Mouse (Mus musculus): Measurements from ENCODE around the gene Dbh.

Gene Dbh

GRCm38 (mm10) chr2:27166074-27166473 is 1.0 kb downstream of the Dbh start:
- DNase-seq = peak; percentile 41

- peak; percentile 48 for DNase-seq
Observed at GRCm38 (mm10) chr2:27166999-27167398, 2.0 kb downstream of the Dbh start.

DNA sequence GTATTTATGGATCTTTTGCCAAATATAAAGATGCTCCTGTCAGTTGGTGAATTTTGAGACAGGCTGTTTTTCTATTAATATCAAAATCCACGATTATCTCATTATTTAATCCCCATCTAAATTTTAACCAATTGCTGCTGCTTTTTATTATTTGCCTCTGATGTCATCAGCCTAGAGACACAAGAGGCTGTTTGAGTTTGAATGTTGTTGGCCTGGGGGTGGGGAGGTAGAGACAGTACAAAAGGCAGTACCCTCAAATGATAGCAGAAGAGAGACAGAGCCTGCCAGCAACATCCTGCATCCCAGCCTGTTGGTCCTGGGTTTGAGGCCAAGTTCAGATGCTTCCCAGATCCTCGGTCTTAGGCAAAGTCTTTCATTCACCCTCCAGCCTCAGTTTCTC is 9.2 kb downstream of the Dbh start:
- no peak for DNase-seq

DNA sequence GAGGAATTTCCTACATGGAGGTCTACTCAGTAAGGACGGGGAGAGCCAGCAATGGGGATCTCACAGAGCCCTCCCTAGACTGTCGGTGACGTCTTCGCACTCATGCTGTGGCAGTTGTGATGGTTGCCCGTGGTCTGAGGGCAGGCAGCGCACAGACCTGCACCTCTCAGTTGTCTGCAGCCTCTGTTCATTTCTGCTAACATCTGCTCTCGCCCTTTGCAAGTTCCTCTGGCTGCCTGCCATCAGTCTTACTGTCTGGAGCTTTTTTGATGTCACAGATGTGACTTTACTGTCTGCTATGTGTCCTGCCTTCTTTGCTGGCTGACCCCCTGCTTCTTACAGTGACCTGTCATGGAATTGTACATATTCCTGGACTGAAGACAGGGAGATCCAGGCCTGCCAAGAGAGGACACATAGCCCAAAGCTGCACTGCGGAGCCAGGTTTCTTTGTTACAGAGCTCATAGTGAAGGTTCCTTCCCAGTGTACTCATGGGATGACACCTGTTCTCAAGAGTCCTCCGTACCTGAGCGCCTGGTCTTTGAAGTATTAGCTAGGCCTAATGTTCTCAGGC is 10.7 kb downstream of the Dbh start:
- DNase-seq = no peak

DNA sequence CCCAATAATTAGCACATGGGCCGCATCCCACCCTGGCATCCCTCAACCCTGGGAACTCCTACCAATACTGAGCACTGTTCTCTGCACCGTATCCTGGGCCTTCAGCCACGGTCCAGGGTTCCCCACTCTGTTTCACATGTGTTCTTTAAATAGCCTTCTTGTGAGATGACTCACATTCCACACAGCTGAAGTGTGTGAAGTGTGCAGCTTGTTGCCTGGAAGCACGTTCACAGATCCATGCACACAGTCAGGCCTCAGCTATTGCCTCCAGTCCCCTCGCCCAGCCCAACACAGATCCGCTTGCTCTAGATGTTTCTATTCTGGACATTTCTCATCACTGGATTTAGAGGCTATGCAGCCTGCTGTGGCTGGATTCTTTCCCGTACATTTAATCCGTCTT is 14.1 kb downstream of the Dbh start:
- DNase-seq = peak; percentile 49

GRCm38 (mm10) chr2:27181907-27182306 is 16.9 kb downstream of the Dbh start:
- no peak for DNase-seq

DNA sequence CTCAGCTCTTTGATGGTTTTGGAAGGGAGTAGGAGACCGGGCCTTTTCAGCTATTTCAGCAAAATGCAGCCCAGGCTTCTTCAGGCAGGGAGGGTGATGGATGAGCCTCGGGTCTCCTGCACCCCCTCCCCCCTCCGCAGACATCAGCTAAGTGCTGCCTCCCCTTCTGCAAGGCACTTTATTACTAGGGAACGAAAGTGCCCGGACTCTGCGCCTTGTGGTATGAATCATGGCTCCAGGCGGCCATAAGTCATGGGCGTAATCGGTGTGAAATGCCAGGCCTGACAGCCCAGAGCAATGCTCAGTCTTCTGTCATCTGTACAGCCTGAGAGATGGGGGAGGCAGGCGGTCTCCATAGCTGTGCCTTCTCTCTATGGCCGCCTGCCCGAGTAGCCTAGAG is 18.7 kb downstream of the Dbh start:
- DNase-seq = no peak

- no peak for DNase-seq
Observed at GRCm38 (mm10) chr2:27187531-27187930, 22.5 kb downstream of the Dbh start.

- DNase-seq = no peak
Observed at GRCm38 (mm10) chr2:27189994-27190393, 25.0 kb downstream of the Dbh start.

GRCm38 (mm10) chr2:27198551-27199246 is 33.7 kb downstream of the Dbh start:
- no peak for DNase-seq

DNA sequence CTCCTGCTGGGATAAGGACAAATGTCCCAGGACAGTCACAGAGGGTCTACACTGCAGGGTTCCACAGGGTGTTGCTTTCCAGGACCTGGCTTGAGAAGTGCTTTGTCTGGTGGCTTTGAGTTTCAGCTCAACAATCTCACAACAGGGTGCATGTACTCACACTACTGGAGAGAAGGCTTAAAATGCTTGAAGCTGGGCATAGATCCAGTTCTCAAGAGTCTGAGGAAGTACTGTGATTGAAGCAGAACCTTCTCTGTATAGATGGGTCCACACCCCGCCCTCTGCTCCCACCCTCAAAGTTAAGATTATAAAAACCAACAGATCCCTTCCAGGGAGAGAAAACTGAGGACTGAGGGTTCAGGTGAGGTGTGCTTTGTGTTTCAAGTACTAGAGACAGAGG is 35.6 kb downstream of the Dbh start:
- no peak for DNase-seq

- DNase-seq = no peak
Observed at GRCm38 (mm10) chr2:27205666-27206065, 40.6 kb downstream of the Dbh start.

DNA sequence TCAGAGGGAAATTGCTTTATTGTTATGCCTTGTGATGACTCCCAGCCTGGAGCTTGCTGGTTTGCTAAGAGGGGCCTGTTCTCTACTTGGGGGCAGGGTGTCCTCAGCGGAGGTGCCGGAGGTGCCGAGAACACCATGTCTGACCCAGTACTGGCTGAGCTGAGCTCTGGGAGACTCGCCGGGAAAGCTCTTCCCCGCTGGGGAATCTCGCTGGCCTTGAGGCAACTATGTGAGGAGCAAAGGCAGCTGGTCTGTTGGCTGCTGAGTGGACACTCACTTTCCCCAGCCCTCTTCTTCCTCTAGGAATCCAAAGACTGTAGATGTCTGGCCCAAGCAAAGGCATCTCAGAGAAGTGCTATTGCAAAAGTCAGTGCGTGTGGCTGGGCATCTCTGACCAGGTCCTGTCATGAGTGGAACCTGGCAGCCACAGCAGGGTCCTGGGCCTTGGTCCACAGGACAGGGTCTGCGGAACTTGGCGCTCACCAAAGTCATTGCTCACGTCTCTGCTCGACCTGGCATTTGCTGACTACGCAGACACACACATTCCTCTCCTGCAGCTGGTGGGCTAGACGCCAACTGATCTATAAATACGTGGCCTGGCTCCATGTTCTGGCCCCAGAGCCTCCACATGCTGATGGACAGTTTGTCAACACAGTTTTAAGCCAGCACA is 41.2 kb downstream of the Dbh start:
- no peak for DNase-seq

- DNase-seq = no peak
Observed at GRCm38 (mm10) chr2:27207126-27207525, 42.1 kb downstream of the Dbh start.

DNA sequence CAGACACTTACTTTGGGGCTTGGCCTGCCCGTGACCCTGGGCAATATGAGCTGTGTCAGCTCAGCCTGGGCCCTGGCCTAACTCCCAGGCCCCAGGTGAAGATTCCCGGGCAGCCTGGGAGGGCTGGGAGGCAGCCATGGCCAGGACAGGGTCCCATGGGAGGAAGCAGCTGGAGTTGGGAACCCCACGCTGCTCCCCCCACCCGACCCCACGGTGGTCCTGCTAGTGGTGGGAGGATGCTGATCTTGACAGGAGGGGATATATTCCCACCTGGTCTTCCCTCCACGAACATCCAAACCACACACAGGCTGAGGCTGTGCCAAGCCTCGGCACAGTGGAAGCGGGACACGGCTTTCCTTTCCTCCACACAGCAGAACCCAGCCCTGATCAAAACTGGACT is 44.3 kb downstream of the Dbh start:
- DNase-seq = no peak

GRCm38 (mm10) chr2:27209816-27210215 is 44.8 kb downstream of the Dbh start:
- DNase-seq = no peak

GRCm38 (mm10) chr2:27210255-27210654 is 45.2 kb downstream of the Dbh start:
- DNase-seq = no peak

DNA sequence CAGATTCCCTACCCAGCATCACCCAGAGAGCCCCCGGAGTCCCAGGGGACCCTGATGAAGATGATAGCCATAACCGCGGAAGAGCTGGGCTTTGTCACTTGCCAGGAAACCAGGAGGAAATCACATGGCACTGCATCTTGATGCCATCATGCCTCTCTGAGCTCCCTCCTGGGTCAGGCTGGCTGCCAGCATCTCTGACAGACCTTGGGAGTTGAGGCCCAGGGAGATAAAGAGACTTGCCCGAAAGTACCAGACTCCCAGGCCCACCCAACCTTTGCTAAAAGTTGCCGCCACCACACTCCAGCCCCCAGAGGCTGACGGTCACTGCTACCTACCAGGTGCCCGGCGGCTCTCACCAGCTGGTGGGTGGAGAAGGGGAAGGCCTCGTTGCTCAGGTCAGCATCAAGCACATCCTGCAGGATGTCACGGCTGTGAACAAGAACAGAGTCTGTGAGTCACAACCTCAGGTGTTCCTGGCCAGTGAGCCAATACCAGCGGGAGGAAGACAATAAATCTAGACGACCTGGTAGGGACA is 45.7 kb downstream of the Dbh start:
- DNase-seq = no peak

DNA sequence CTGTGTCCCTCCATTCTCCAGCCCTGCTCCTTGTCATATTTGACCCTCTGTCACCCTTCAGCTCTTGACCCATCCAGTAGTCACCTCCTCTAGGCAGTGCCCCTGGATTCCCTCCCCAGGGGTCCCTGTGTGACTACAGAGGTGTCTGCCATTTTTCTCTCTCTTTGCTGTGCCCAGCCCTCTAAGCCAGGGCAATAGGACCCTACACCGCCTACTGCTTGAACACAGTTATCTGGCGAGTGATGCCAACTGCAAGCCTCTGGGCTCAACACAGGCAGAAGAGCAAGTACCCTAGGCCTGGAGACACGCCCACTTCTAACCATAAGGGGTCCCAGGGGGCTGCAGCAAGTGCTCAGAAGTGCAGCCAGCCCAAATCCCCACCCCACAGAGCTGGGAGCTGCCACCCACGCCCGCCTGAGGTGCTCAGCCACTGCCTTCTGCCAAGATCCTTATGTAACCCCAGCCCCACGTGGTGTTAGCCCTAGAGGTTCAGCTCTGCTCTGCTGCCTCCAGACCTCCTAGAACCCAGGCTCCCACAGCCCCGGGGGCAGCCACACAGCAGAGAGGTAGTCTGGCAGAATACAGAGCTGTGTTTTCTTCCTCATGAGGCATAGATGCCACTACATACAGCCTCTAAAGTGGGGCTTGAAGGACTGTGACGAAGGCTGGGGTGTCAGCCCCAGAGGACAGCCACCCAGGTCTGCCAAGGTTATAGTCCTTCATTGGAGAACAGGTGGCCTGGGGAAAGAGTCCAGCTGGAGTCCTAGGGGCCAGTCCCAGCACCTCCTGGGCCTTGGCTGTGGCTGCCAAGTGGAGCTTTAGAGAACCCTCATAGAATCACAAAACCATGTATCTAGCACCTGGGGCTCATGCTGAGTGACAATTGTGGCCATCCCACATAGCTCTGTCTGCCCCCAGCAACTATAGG is 47.2 kb downstream of the Dbh start:
- DNase-seq = peak; percentile 62

DNA sequence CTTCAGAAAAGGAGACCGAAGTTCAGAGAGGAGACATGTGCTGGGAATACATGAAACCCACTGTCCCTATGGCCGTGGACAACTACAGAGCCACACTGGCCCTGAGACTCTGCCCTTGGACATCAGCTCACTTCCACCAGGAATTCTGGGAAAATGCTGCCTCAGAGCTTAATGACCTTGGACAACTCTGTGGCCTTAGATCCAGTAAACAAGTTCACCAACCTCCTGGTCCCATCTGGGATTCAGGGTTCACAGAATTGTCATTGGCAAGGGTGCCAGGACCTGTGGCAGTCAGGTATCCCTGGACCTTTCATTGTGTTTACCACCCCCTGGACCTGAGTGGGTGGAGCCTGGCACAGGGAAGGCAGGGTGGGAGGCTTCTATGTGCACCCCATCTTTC is 50.5 kb downstream of the Dbh start:
- no peak for DNase-seq

- no peak for DNase-seq
Observed at GRCm38 (mm10) chr2:27218121-27218544, 53.1 kb downstream of the Dbh start.

DNA sequence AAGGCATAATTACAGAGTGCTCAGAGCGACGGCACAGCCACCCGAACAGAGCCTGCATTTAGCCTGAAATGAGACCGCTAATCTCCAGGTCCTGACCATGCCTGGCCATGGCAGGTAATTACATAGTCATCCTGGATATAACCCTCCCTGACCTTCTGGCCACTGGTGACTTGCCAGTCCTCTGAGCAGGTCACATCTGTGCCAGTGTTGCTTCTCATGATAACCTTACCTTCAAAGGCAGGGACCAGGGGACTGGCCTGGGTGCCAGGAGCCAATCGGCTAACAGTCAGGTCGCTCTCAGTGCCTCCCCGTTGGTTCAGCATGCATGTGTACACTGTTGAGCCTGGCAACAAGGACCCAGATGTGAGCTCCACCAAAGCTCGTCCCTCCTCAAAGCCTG is 53.5 kb downstream of the Dbh start:
- no peak for DNase-seq

- DNase-seq = peak; percentile 76
Observed at GRCm38 (mm10) chr2:27223012-27223421, 58.0 kb downstream of the Dbh start.

Data from right cerebral cortex, postnatal 25 days (tissue).